Mouse (Mus musculus) testis, adult 2 months (tissue): ENCODE data around the gene Syde2.

ENCODE experiments used
- CTCF ChIP-seq: fragments of 200-500 bp; IDR thresholded peaks from 2 replicates; pipeline ENCODE4 v1.5.1; 2012; ENCODE audit warnings: low read depth, mild to moderate bottlenecking, inconsistent platforms, low read length, moderate library complexity; ENCODE audit not compliant: control insufficient read depth, insufficient read depth, insufficient replicate concordance
- POLR2A ChIP-seq: fragments of 200-500 bp; IDR thresholded peaks from 2 replicates; pipeline ENCODE4 v1.6.1; 2012; ENCODE audit warnings: low read depth, mild to moderate bottlenecking, inconsistent platforms, low read length, moderate library complexity; ENCODE audit not compliant: control insufficient read depth

- TF ChIP-seq POLR2A (no peak), CTCF (no peak)
Observed at GRCm38 (mm10) chr3:146013490-146013889, 25.8 kb downstream of the Syde2 start.
